Mouse (Mus musculus) erythroblast, embryonic 14.5 days (primary cell): ENCODE measurements around the gene Gng2.

Source experiments
- GATA1 ChIP-seq: IDR thresholded peaks from 2 replicates; pipeline ENCODE4 v1.6.1; 2012; ENCODE audit warnings: low read length, inconsistent platforms, mixed read lengths
- TAL1 ChIP-seq: IDR thresholded peaks from 3 replicates; pipeline ENCODE4 v1.6.1; 2012; ENCODE audit warnings: low read length, inconsistent platforms, mixed read lengths

- TF ChIP-seq GATA1 (no peak), TAL1 (no peak)
These were observed 57.2 kb downstream of the Gng2 start for GRCm38 (mm10) chr14:19920254-19920691.
